Mouse (Mus musculus): Measurements from ENCODE around the gene Ksr1. TPM values are rescaled to one million over a fixed set of nuclear protein-coding genes. Genes with fewer than 3 reads are reported as not detected.

Gene Ksr1
- total RNA-seq, 2 experiments from 2014 or later = 9.1 to 10.0 TPM

- no peak for DNase-seq
Observed at GRCm38 (mm10) chr11:79041908-79042430, 104.2 kb downstream of the Ksr1 start.

GRCm38 (mm10) chr11:79039488-79039887, 106.7 kb downstream of the Ksr1 start:
- DNase-seq = peak; percentile 92 to 94

DNA sequence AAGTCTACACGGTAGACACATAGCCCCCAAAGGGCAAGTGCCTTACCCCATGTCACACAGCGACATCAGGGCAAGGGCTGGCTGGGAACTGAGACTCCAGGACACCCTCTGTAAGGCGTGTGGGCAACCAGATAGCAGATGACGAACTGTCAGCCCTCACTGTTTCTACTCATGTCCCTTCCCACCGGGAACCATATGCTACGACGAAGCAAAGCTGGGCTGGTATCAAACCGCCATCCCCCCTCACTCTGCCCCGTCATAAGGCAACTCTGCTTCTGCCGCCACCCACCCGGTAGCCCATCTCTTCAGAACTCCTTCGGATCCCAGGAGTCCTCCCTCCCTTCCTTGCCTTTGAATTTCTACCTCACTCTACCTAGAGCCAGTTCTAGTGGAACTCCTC, 108.7 kb downstream of the Ksr1 start:
- DNase-seq = no peak

DNA sequence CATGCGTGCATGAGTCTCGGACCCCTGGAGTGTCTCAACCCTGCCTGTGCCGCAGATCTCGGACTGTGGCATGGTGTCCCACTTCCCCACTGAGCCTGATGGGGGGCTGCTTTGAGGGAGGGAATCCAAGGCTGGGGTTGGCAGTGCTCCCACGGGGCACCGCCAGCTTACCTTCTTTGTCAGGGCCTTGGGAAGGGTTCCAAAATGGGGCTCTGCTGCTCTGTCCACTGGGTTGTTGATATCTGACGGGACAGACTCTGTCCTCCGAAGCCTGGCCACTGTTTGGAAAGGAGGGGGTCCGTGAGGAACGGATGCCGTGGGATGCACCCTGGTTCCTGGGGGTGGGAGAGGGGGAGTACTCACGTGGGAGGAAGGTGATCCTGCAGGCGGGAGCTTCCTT, 109.9 kb downstream of the Ksr1 start:
- DNase-seq = peak; percentile 20 to 58

GRCm38 (mm10) chr11:79033636-79034035, 112.6 kb downstream of the Ksr1 start:
- DNase-seq = no peak

DNA sequence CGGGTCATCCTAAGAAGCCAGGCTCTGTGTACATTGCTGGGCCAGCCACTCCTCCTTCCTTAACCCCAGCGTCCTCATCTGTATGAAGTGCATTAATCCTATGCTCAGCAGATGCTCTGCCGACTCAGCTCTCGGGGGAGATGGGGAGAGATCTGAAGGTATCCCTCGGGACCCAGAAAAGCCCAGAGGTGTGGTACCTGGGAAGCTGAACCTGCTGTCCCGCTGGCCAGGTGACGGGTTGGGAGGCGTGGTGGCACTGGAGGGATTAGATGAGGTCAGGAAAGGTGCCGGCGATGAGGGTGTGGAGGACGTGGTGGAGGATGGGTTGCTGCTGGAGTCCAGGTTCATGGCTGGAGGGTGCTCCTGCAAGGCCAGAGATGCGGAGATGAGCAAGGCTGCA, 113.2 kb downstream of the Ksr1 start:
- DNase-seq = no peak

DNA sequence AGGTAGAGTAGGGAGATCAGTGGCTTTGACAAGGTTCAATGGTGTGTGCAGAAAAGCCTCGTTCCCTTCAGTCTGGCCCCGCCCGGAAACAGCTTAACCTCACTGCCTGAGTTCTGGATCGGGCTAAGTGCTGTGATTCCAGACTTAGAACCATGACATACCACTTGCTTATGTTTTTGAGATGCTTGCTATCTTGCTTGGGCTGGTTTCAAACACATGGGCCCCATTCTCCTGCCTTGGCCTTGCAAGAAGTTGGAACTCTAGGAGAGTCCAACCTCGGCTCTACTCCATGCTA, 114.8 kb downstream of the Ksr1 start:
- no peak for DNase-seq

DNA sequence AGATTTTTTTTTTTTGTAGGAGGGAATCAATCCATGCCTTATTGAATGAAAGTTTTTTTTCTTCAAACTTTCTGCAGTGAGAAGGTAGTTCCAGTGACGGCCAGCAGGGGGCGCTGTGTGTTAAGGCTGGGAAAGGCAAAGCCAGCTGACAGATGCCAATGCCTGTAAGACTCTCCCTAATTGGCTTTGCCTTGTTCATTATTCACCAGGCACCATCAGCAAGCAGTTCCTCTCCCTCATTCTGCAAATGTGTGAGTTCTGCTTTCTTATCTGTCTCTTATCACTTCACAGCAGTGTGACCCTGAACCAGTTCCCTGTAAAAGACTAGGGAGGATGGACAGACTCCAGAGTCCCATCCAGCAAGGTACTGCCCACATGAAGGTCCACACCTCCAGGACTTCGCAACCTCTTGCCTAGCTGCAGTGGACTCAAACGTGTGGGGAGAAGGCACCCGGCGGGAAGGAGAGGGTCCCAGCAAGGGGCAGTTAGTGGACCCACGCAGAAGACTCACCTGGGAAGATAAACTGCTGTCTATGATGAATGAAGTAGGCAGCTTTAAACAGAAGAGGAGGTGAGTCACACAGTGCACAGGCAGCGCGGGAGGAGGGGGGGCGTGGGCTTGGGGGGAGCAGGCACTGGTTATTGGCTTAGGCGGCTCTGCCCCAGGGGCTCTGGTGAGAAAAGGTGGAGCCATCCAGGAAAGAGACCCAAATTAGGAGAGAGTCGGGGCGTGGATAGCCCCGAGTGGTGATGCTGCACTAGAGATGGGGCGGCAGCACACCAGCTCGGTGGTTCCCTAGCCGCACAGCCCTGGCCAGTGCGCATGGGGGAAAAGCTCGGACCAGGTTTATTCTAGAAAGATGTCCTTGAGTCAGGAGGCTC, 115.4 kb downstream of the Ksr1 start:
- peak; percentile 91 for DNase-seq

- DNase-seq = no peak
Observed at GRCm38 (mm10) chr11:79023751-79024150, 122.5 kb downstream of the Ksr1 start.

GRCm38 (mm10) chr11:79023342-79023741, 122.9 kb downstream of the Ksr1 start:
- peak in 1 of 2 experiments; percentile 31 for DNase-seq

DNA sequence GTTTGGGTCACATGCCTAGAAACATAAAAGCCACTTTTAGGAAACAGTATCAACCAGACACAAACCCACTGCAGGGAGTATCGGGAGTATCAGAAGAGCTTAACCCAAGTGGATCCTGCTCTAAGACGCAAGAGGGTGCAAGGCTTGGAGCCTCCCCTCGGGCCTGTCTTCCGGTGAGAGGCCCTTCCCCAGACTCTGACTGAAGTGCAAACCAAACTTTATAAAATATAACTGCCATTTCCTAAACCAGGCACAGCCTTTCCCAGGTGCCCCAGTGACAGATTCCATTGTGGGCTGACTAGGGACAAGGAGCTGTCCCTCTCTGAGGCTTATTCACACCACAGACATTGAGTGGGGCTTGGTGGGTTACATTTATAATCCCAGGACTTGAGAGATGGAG, 123.4 kb downstream of the Ksr1 start:
- DNase-seq = no peak

DNA sequence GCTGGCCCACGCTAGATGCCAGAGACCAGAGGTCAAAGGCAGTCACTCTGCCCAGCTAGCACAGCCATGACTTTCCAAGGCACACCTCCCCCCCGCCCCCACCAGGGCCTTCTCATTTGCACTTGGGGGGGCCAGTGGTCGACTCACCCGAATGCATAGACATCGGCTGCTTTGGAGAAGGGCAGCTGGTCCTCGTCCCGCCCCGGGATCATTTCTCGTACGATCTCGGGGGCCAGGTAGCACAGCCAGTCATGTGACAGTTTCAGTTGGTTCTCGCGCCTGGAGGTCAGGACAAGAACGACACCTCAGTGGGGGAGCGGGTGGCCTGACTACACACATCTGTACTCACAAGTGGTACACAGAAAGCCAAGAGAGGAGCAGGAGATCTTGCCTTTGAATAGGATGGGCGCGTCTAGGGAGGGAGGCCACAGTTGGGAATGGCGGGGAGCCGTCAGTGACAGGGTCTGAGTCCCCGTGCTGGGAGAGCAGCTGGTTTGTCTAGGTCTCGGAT, 125.6 kb downstream of the Ksr1 start:
- no peak for DNase-seq

DNA sequence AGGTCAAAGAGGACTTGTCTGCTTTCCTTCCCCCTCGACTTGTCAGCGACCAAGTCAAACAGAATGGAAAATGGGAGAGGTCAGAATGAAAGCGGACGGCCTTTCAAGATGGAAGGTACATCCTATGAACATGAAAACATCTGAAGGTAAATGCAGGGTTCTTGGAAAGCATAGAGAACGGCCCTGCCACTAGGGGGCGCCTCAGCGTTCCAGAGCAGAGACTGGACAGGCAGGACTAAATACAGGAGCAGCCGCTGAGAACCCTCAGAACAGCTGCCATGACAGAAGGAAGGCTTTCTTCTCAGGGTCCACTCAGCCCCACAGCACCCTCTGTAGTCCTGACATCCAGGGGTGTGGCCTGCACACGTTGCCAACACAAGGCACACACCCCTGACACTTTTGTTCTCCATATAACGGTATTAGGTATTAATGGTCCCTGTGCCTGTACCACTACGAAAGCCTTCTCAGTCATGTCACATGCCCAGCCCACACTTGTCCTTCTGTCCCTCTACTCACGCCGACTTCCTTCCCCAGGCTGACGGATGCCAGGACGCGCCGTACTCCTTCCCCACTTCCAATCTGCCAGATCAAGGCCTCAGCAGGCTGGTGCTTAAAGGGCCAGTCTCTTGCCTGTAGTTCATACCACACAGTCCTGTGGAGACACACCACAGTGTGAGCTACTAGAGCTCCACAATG, 126.2 kb downstream of the Ksr1 start:
- peak; percentile 63 to 73 for DNase-seq

GRCm38 (mm10) chr11:79018954-79019704, 127.1 kb downstream of the Ksr1 start:
- peak; percentile 80 to 86 for DNase-seq

DNA sequence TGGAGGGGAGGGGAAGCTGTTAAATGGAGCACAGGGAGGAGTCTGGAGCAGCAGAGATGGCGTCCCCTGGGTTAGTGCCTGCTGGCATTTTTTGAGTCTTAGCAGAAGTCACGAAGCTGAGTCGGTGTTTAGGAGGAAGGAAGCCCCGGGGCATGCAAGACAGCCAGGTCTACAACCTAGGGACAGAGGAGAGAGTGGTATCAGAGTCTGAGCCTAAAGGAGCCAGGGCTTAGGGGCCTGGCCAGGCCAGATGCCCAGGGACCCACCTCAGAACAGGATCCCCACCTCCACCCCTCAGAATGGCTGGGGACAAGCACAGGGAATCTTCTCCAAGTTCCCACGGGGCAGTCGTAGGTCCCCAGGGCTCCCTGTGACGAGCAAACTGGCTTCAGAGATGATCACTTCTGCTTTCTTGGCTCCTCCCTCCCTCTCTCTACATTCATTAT, 129.0 kb downstream of the Ksr1 start:
- peak in 1 of 2 experiments; percentile 0 for DNase-seq

DNA sequence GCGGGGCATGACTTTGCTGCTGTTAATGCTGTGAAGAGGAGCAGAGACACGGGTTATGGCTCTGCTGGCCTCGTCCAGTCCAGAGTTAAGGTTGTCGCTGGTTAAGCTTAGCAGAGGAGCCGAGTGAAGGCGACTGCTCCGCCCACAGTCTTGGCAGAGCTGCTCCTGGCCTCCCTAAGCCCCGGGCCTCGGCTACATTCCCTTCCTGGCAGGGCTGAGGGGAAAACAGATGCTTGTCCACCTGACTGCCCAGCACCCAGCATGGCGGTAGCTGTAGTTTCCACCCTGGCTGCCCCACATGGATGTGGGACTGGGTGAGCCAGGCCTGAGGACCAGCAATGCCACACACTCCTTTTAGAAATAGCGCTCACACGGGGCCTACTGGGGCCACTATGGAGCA, 130.0 kb downstream of the Ksr1 start:
- peak in 1 of 2 experiments; percentile 1 for DNase-seq

DNA sequence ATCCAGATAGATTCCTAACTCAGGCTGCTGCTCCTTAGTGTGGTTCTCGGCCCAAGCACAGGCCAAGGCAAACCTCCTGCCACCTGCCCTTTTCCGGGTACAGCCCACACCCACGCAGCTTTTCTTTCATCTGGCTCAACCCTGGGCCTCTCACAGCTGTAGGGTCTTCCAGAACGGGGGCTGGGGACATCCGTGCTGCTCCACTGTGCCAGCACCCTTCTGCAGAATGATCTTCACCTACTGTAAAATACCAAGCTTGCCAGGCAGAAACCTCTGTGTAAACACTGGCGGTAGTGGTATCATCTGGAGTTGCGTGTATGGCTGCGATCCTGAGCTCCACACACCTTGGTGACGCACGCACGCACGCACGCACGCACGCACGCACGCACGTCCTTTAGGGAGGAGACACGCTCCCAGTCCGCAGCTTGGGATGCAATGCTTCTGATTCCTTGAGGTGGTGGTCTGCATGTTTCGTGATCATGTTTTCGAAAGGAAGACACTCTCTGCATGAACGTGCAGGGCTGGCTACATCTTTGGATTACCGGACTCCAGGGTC, 130.5 kb downstream of the Ksr1 start:
- peak in 1 of 2 experiments; percentile 0 for DNase-seq

GRCm38 (mm10) chr11:79014602-79015325, 131.4 kb downstream of the Ksr1 start:
- DNase-seq = peak in 1 of 2 experiments; percentile 0

- no peak for DNase-seq
Observed at GRCm38 (mm10) chr11:79013806-79014205, 132.4 kb downstream of the Ksr1 start.

GRCm38 (mm10) chr11:79013056-79013455, 133.2 kb downstream of the Ksr1 start:
- DNase-seq = no peak

GRCm38 (mm10) chr11:79012529-79012928, 133.7 kb downstream of the Ksr1 start:
- DNase-seq = no peak

Data from adrenal gland, postnatal 36 days (tissue).